Mouse (Mus musculus): ENCODE results near the gene Cyp4a31. TPM values are rescaled to one million over a fixed set of nuclear protein-coding genes. Genes with fewer than 3 reads are reported as not detected.
"Not testable (repeated sequence)": the region's sequence is repeated elsewhere in the genome, so short reads cannot be mapped to it uniquely, and the experiment has no call there.

Gene Cyp4a31
- not detected for total RNA-seq (2021)
- long read RNA-seq, experiment 1: 0 reads
- long read RNA-seq, experiment 2: 0 reads

GRCm38 (mm10) chr4:115563401-115563800, at the start of gene Cyp4a31:
Gene Cyp4a31 (plus strand): TSS chr4:115563649.
- intact Hi-C loops (cut with DNase I; ENCODE audit: low total_unique reads): no loop called here
- DNase-seq: no peak

- DNase-seq; intact Hi-C loops (cut with DNase I; ENCODE audit: low total_unique reads): not testable (repeated sequence)
Observed at GRCm38 (mm10) chr4:115513964-115514363, 49.5 kb upstream of the Cyp4a31 start.

GRCm38 (mm10) chr4:115518000-115518399, 45.4 kb upstream of the Cyp4a31 start, which contains the start of gene Cyp4a10:
Gene Cyp4a10 (plus strand): TSS chr4:115518264.
- intact Hi-C loops (cut with DNase I; ENCODE audit: low total_unique reads); DNase-seq: not testable (repeated sequence)

- intact Hi-C loops (cut with DNase I; ENCODE audit: low total_unique reads): no loop called here
Observed at GRCm38 (mm10) chr4:115519444-115519843, 44.0 kb upstream of the Cyp4a31 start.

GRCm38 (mm10) chr4:115521766-115522165, 41.7 kb upstream of the Cyp4a31 start:
- intact Hi-C loops (cut with DNase I; ENCODE audit: low total_unique reads): no loop called here
- no peak for DNase-seq

More at GRCm38 (mm10) chr4:115519444-115519843, 44.0 kb upstream of the Cyp4a31 start:
- no peak for DNase-seq

GRCm38 (mm10) chr4:115545101-115545500, 18.3 kb upstream of the Cyp4a31 start:
- no peak for DNase-seq
- intact Hi-C loops (cut with DNase I; ENCODE audit: low total_unique reads): no loop called here

- intact Hi-C loops (cut with DNase I; ENCODE audit: low total_unique reads): no loop called here
- no peak for DNase-seq
Observed at GRCm38 (mm10) chr4:115546141-115546828, 17.2 kb upstream of the Cyp4a31 start.

GRCm38 (mm10) chr4:115552726-115553125, 10.7 kb upstream of the Cyp4a31 start:
- intact Hi-C loops (cut with DNase I; ENCODE audit: low total_unique reads): no loop called here

GRCm38 (mm10) chr4:115555513-115555912, 7.9 kb upstream of the Cyp4a31 start:
- DNase-seq: no peak
- intact Hi-C loops (cut with DNase I; ENCODE audit: low total_unique reads): no loop called here

More at GRCm38 (mm10) chr4:115552726-115553125, 10.7 kb upstream of the Cyp4a31 start:
- DNase-seq: no peak

GRCm38 (mm10) chr4:115557861-115558561, 5.4 kb upstream of the Cyp4a31 start:
- intact Hi-C loops (cut with DNase I; ENCODE audit: low total_unique reads): no loop called here
- DNase-seq: no peak

GRCm38 (mm10) chr4:115561236-115561635, 2.2 kb upstream of the Cyp4a31 start:
- intact Hi-C loops (cut with DNase I; ENCODE audit: low total_unique reads); DNase-seq: not testable (repeated sequence)

- DNase-seq; intact Hi-C loops (cut with DNase I; ENCODE audit: low total_unique reads): not testable (repeated sequence)
Observed at GRCm38 (mm10) chr4:115564469-115565225, 1.2 kb downstream of the Cyp4a31 start.

- intact Hi-C loops (cut with DNase I; ENCODE audit: low total_unique reads): no loop called here
Observed at GRCm38 (mm10) chr4:115575255-115575654, 11.8 kb downstream of the Cyp4a31 start.

GRCm38 (mm10) chr4:115575776-115576175, 12.3 kb downstream of the Cyp4a31 start:
- DNase-seq: no peak
- intact Hi-C loops (cut with DNase I; ENCODE audit: low total_unique reads): no loop called here

More at GRCm38 (mm10) chr4:115575255-115575654, 11.8 kb downstream of the Cyp4a31 start:
- DNase-seq: no peak

- no peak for DNase-seq
- intact Hi-C loops (cut with DNase I; ENCODE audit: low total_unique reads): no loop called here
Observed at GRCm38 (mm10) chr4:115583036-115583435, 19.6 kb downstream of the Cyp4a31 start.

- intact Hi-C loops (cut with DNase I; ENCODE audit: low total_unique reads): no loop called here
Observed at GRCm38 (mm10) chr4:115596357-115596756, 32.9 kb downstream of the Cyp4a31 start.

GRCm38 (mm10) chr4:115596824-115597336, 33.4 kb downstream of the Cyp4a31 start:
- intact Hi-C loops (cut with DNase I; ENCODE audit: low total_unique reads): no loop called here
- no peak for DNase-seq

More at GRCm38 (mm10) chr4:115596357-115596756, 32.9 kb downstream of the Cyp4a31 start:
- no peak for DNase-seq

- DNase-seq; intact Hi-C loops (cut with DNase I; ENCODE audit: low total_unique reads): not testable (repeated sequence)
Observed at GRCm38 (mm10) chr4:115600611-115601010, 37.2 kb downstream of the Cyp4a31 start, which contains the start of gene Cyp4a32. Gene Cyp4a32 (plus strand): TSS chr4:115600969.

- DNase-seq: no peak
- intact Hi-C loops (cut with DNase I; ENCODE audit: low total_unique reads): no loop called here
Observed at GRCm38 (mm10) chr4:115614005-115614404, 50.6 kb downstream of the Cyp4a31 start.

Measured in gastrocnemius, postnatal 14 days (tissue).